Mouse (Mus musculus): ENCODE measurements around the gene Sptb. TPM values are rescaled to one million over a fixed set of nuclear protein-coding genes. Genes with fewer than 3 reads are reported as not detected.

Gene Sptb
- polyA plus RNA-seq, 1 experiment: 0.27 TPM

- no peak overlapping the region for H3K4me3 ChIP-seq (ENCODE audit: insufficient read depth, low read length)
- no peaks in the 10 kb centered on the region for H3K4me1 ChIP-seq (ENCODE audit: control insufficient read depth, insufficient read depth, low read length)
- H3K27ac ChIP-seq (ENCODE audit: insufficient read depth, low read depth, low read length): no peak overlapping the region
- TF ChIP-seq POLR2A (IDR thresholded peaks at IDR 0.05; ENCODE audit: borderline replicate concordance, low read depth, low read length) (no peak), CTCF (IDR thresholded peaks at IDR 0.05; ENCODE audit: low read depth, low read length) (no peak)
Measured at GRCm38 (mm10) chr12:76645222-76646110, 64.9 kb downstream of the Sptb start.

GRCm38 (mm10) chr12:76643679-76644078, 66.7 kb downstream of the Sptb start:
- H3K4me3 ChIP-seq (ENCODE audit: insufficient read depth, low read length): no peak overlapping the region
- no peaks in the 10 kb centered on the region for H3K4me1 ChIP-seq (ENCODE audit: control insufficient read depth, insufficient read depth, low read length)
- TF ChIP-seq CTCF (IDR thresholded peaks at IDR 0.05; ENCODE audit: low read depth, low read length) (no peak), POLR2A (IDR thresholded peaks at IDR 0.05; ENCODE audit: borderline replicate concordance, low read depth, low read length) (no peak)
- H3K27ac ChIP-seq (ENCODE audit: insufficient read depth, low read depth, low read length): no peak overlapping the region

GRCm38 (mm10) chr12:76642616-76643015, 67.7 kb downstream of the Sptb start:
- no peaks in the 10 kb centered on the region for H3K4me1 ChIP-seq (ENCODE audit: control insufficient read depth, insufficient read depth, low read length)

GRCm38 (mm10) chr12:76640620-76641019, 69.7 kb downstream of the Sptb start:
- H3K4me1 ChIP-seq (ENCODE audit: control insufficient read depth, insufficient read depth, low read length): no peaks in the 10 kb centered on the region
- no peak for TF ChIP-seq CTCF (IDR thresholded peaks at IDR 0.05; ENCODE audit: low read depth, low read length)
- TF ChIP-seq POLR2A (IDR thresholded peaks at IDR 0.05; ENCODE audit: borderline replicate concordance, low read depth, low read length): no peak
- H3K4me3 ChIP-seq (ENCODE audit: insufficient read depth, low read length): no peak overlapping the region

More at GRCm38 (mm10) chr12:76642616-76643015, 67.7 kb downstream of the Sptb start:
- TF ChIP-seq POLR2A (IDR thresholded peaks at IDR 0.05; ENCODE audit: borderline replicate concordance, low read depth, low read length) (no peak), CTCF (IDR thresholded peaks at IDR 0.05; ENCODE audit: low read depth, low read length) (no peak)
- Histone ChIP-seq H3K4me3 (ENCODE audit: insufficient read depth, low read length) (no peak overlapping the region), H3K27ac (ENCODE audit: insufficient read depth, low read depth, low read length) (no peak overlapping the region)

GRCm38 (mm10) chr12:76634899-76635693, 75.3 kb downstream of the Sptb start:
- H3K27ac ChIP-seq (ENCODE audit: insufficient read depth, low read depth, low read length): no peak overlapping the region
- H3K4me3 ChIP-seq (ENCODE audit: insufficient read depth, low read length): no peak overlapping the region
- no peaks in the 10 kb centered on the region for H3K4me1 ChIP-seq (ENCODE audit: control insufficient read depth, insufficient read depth, low read length)
- TF ChIP-seq CTCF (IDR thresholded peaks at IDR 0.05; ENCODE audit: low read depth, low read length) (no peak), POLR2A (IDR thresholded peaks at IDR 0.05; ENCODE audit: borderline replicate concordance, low read depth, low read length) (no peak)

More at GRCm38 (mm10) chr12:76640620-76641019, 69.7 kb downstream of the Sptb start:
- no peak overlapping the region for H3K27ac ChIP-seq (ENCODE audit: insufficient read depth, low read depth, low read length)

GRCm38 (mm10) chr12:76623374-76623773, 87.0 kb downstream of the Sptb start:
- Histone ChIP-seq H3K4me1 (ENCODE audit: control insufficient read depth, insufficient read depth, low read length) (no peaks in the 10 kb centered on the region), H3K27ac (ENCODE audit: insufficient read depth, low read depth, low read length) (no peak overlapping the region), H3K4me3 (ENCODE audit: insufficient read depth, low read length) (no peak overlapping the region)
- TF ChIP-seq CTCF (IDR thresholded peaks at IDR 0.05; ENCODE audit: low read depth, low read length): no peak
- TF ChIP-seq POLR2A (IDR thresholded peaks at IDR 0.05; ENCODE audit: borderline replicate concordance, low read depth, low read length): no peak

- Histone ChIP-seq H3K4me3 (ENCODE audit: insufficient read depth, low read length) (no peak overlapping the region), H3K4me1 (ENCODE audit: control insufficient read depth, insufficient read depth, low read length) (peaks cover 12% of the 10 kb centered on the region), H3K27ac (ENCODE audit: insufficient read depth, low read depth, low read length) (no peak overlapping the region)
- TF ChIP-seq CTCF (IDR thresholded peaks at IDR 0.05; ENCODE audit: low read depth, low read length) (no peak), POLR2A (IDR thresholded peaks at IDR 0.05; ENCODE audit: borderline replicate concordance, low read depth, low read length) (no peak)
Measured at GRCm38 (mm10) chr12:76619847-76620246, 90.5 kb downstream of the Sptb start.

GRCm38 (mm10) chr12:76618175-76618574, 92.2 kb downstream of the Sptb start:
- TF ChIP-seq CTCF (IDR thresholded peaks at IDR 0.05; ENCODE audit: low read depth, low read length) (no peak), POLR2A (IDR thresholded peaks at IDR 0.05; ENCODE audit: borderline replicate concordance, low read depth, low read length) (no peak)
- H3K27ac ChIP-seq (ENCODE audit: insufficient read depth, low read depth, low read length): no peak overlapping the region

GRCm38 (mm10) chr12:76615580-76615937, 94.8 kb downstream of the Sptb start:
- peaks cover 23% of the 10 kb centered on the region for H3K4me1 ChIP-seq (ENCODE audit: control insufficient read depth, insufficient read depth, low read length)
- H3K27ac ChIP-seq (ENCODE audit: insufficient read depth, low read depth, low read length): peak overlapping the region; percentile 99
- H3K4me3 ChIP-seq (ENCODE audit: insufficient read depth, low read length): peak overlapping the region; percentile 3
- no peak for TF ChIP-seq POLR2A (IDR thresholded peaks at IDR 0.05; ENCODE audit: borderline replicate concordance, low read depth, low read length)
- TF ChIP-seq CTCF (IDR thresholded peaks at IDR 0.05; ENCODE audit: low read depth, low read length): no peak

More at GRCm38 (mm10) chr12:76618175-76618574, 92.2 kb downstream of the Sptb start:
- H3K4me1 ChIP-seq (ENCODE audit: control insufficient read depth, insufficient read depth, low read length): peaks cover 23% of the 10 kb centered on the region
- no peak overlapping the region for H3K4me3 ChIP-seq (ENCODE audit: insufficient read depth, low read length)
